Mouse (Mus musculus) stomach, postnatal 0 days (tissue): Measurements from ENCODE around the gene Pdxdc1.

Source experiments
- CTCF ChIP-seq: IDR thresholded peaks from 2 replicates; pipeline ENCODE4 v1.5.1; 2016; ENCODE audit warnings: antibody characterized with exemption, low read depth, mild to moderate bottlenecking, moderate library complexity
- EP300 ChIP-seq: optimal IDR thresholded peaks from 2 replicates; pipeline ENCODE3; 2016; ENCODE audit warnings: antibody characterized with exemption

GRCm38 (mm10) chr16:13895740-13896139 is 7.2 kb downstream of the Pdxdc1 start:
- TF ChIP-seq CTCF: no peak
- TF ChIP-seq EP300: no peak
